Mouse (Mus musculus): ENCODE measurements around the gene Rasal3. TPM values are rescaled to one million over a fixed set of nuclear protein-coding genes. Genes with fewer than 3 reads are reported as not detected.

Rasal3 gene
- polyA plus RNA-seq, 1 experiment from 2014 or later: 1.0 TPM

- no peak overlapping the region for H3K27ac ChIP-seq
- H3K9me3 ChIP-seq: no peaks in the 10 kb centered on the region
- no peak overlapping the region for H3K4me3 ChIP-seq
- DNase-seq (ENCODE audit: low spot score): no peak
- 82% methylated on average over 8 of the region's 8 CpGs for WGBS
- no peaks in the 10 kb centered on the region for H3K4me1 ChIP-seq (replicated peaks)
- H3K27me3 ChIP-seq (ENCODE audit: insufficient read depth, poor library complexity, severe bottlenecking): peaks cover 19% of the 10 kb centered on the region
- H3K36me3 ChIP-seq: no peaks in the 10 kb centered on the region
Observed at GRCm38 (mm10) chr17:32420781-32421180, 17.4 kb upstream of the Rasal3 start.

GRCm38 (mm10) chr17:32419989-32420388 is 16.6 kb upstream of the Rasal3 start:
- H3K27me3 ChIP-seq (ENCODE audit: insufficient read depth, poor library complexity, severe bottlenecking): peaks cover 27% of the 10 kb centered on the region
- WGBS: 87% methylated on average over 2 of the region's 2 CpGs
- no peak overlapping the region for H3K4me3 ChIP-seq
- no peak overlapping the region for H3K27ac ChIP-seq
- no peaks in the 10 kb centered on the region for H3K9me3 ChIP-seq
- DNase-seq (ENCODE audit: low spot score): no peak
- no peaks in the 10 kb centered on the region for H3K4me1 ChIP-seq (replicated peaks)
- H3K36me3 ChIP-seq: no peaks in the 10 kb centered on the region

GRCm38 (mm10) chr17:32416771-32417170 is 13.4 kb upstream of the Rasal3 start:
- no peak for DNase-seq (ENCODE audit: low spot score)
- H3K27me3 ChIP-seq (ENCODE audit: insufficient read depth, poor library complexity, severe bottlenecking): peaks cover 32% of the 10 kb centered on the region
- WGBS: 88% methylated on average over 14 of the region's 14 CpGs
- no peaks in the 10 kb centered on the region for H3K9me3 ChIP-seq
- no peaks in the 10 kb centered on the region for H3K4me1 ChIP-seq (replicated peaks)
- H3K27ac ChIP-seq: no peak overlapping the region
- H3K36me3 ChIP-seq: no peaks in the 10 kb centered on the region
- no peak overlapping the region for H3K4me3 ChIP-seq

- no peaks in the 10 kb centered on the region for H3K36me3 ChIP-seq
- WGBS: 40% methylated on average over 24 of the region's 24 CpGs
- H3K27ac ChIP-seq: no peak overlapping the region
- DNase-seq (ENCODE audit: low spot score): no peak
- peaks cover 32% of the 10 kb centered on the region for H3K27me3 ChIP-seq (ENCODE audit: insufficient read depth, poor library complexity, severe bottlenecking)
- no peak overlapping the region for H3K4me3 ChIP-seq
- H3K4me1 ChIP-seq (replicated peaks): no peaks in the 10 kb centered on the region
- no peaks in the 10 kb centered on the region for H3K9me3 ChIP-seq
Observed at GRCm38 (mm10) chr17:32415417-32416020, 12.1 kb upstream of the Rasal3 start.

GRCm38 (mm10) chr17:32411898-32412297 is 8.5 kb upstream of the Rasal3 start:
- DNase-seq (ENCODE audit: low spot score): no peak
- WGBS: 89% methylated on average over 6 of the region's 6 CpGs
- H3K27me3 ChIP-seq (ENCODE audit: insufficient read depth, poor library complexity, severe bottlenecking): peaks cover 24% of the 10 kb centered on the region
- H3K4me3 ChIP-seq: no peak overlapping the region
- no peak overlapping the region for H3K27ac ChIP-seq
- H3K9me3 ChIP-seq: no peaks in the 10 kb centered on the region
- H3K4me1 ChIP-seq (replicated peaks): no peaks in the 10 kb centered on the region
- no peaks in the 10 kb centered on the region for H3K36me3 ChIP-seq

GRCm38 (mm10) chr17:32402779-32403157 is 615 bp downstream of the Rasal3 start:
- peaks cover 26% of the 10 kb centered on the region for H3K27me3 ChIP-seq (ENCODE audit: insufficient read depth, poor library complexity, severe bottlenecking)

GRCm38 (mm10) chr17:32402011-32402778 is 1.2 kb downstream of the Rasal3 start:
- Histone ChIP-seq H3K4me3 (no peak overlapping the region), H3K9me3 (no peaks in the 10 kb centered on the region), H3K27me3 (ENCODE audit: insufficient read depth, poor library complexity, severe bottlenecking) (peaks cover 31% of the 10 kb centered on the region), H3K4me1 (replicated peaks) (no peaks in the 10 kb centered on the region), H3K27ac (no peak overlapping the region), H3K36me3 (no peaks in the 10 kb centered on the region)
- DNase-seq (ENCODE audit: low spot score): no peak
- WGBS: 85% methylated on average over 9 of the region's 9 CpGs

More at GRCm38 (mm10) chr17:32402779-32403157, 615 bp downstream of the Rasal3 start:
- H3K9me3 ChIP-seq: no peaks in the 10 kb centered on the region
- H3K4me3 ChIP-seq: no peak overlapping the region
- WGBS: 73% methylated on average over 11 of the region's 11 CpGs
- H3K36me3 ChIP-seq: no peaks in the 10 kb centered on the region
- no peaks in the 10 kb centered on the region for H3K4me1 ChIP-seq (replicated peaks)
- no peak for DNase-seq (ENCODE audit: low spot score)
- no peak overlapping the region for H3K27ac ChIP-seq

- peak overlapping the region; percentile 36 for H3K4me3 ChIP-seq
Observed at GRCm38 (mm10) chr17:32396266-32396665, 7.1 kb downstream of the Rasal3 start.

GRCm38 (mm10) chr17:32393944-32394343 is 9.4 kb downstream of the Rasal3 start:
- no peak for DNase-seq (ENCODE audit: low spot score)
- Histone ChIP-seq H3K4me3 (no peak overlapping the region), H3K36me3 (no peaks in the 10 kb centered on the region), H3K27ac (no peak overlapping the region), H3K9me3 (no peaks in the 10 kb centered on the region), H3K4me1 (replicated peaks) (peaks cover 18% of the 10 kb centered on the region), H3K27me3 (ENCODE audit: insufficient read depth, poor library complexity, severe bottlenecking) (peaks cover 91% of the 10 kb centered on the region)
- 91% methylated on average over 10 of the region's 10 CpGs for WGBS

More at GRCm38 (mm10) chr17:32396266-32396665, 7.1 kb downstream of the Rasal3 start:
- H3K36me3 ChIP-seq: no peaks in the 10 kb centered on the region
- DNase-seq (ENCODE audit: low spot score): no peak
- H3K9me3 ChIP-seq: no peaks in the 10 kb centered on the region
- WGBS: 3% methylated on average over 37 of the region's 37 CpGs
- H3K4me1 ChIP-seq (replicated peaks): peaks cover 18% of the 10 kb centered on the region
- peaks cover 91% of the 10 kb centered on the region for H3K27me3 ChIP-seq (ENCODE audit: insufficient read depth, poor library complexity, severe bottlenecking)
- no peak overlapping the region for H3K27ac ChIP-seq

GRCm38 (mm10) chr17:32389101-32389659 is 14.2 kb downstream of the Rasal3 start, which contains the start of gene Wiz:
Gene Wiz (minus strand): TSS chr17:32389439.
- under 1% methylated on average over 38 of the region's 44 CpGs for WGBS
- H3K36me3 ChIP-seq: peaks cover 11% of the 10 kb centered on the region; the same call in 1 of the 2 replicates
- DNase-seq (ENCODE audit: low spot score): peak; percentile 92
- peaks cover 25% of the 10 kb centered on the region for H3K4me1 ChIP-seq (replicated peaks)
- H3K27me3 ChIP-seq (ENCODE audit: insufficient read depth, poor library complexity, severe bottlenecking): peaks cover 43% of the 10 kb centered on the region
- H3K27ac ChIP-seq: peak within 1 kb of the TSS; percentile 96
- peak within 1 kb of the TSS; percentile 84 for H3K4me3 ChIP-seq
- H3K9me3 ChIP-seq: no peaks in the 10 kb centered on the region

GRCm38 (mm10) chr17:32388370-32389100 is 14.8 kb downstream of the Rasal3 start:
- H3K4me1 ChIP-seq (replicated peaks): peaks cover 25% of the 10 kb centered on the region
- H3K27ac ChIP-seq: peak overlapping the region; percentile 96
- peaks cover 36% of the 10 kb centered on the region for H3K27me3 ChIP-seq (ENCODE audit: insufficient read depth, poor library complexity, severe bottlenecking)
- H3K9me3 ChIP-seq: no peaks in the 10 kb centered on the region
- H3K4me3 ChIP-seq: peak overlapping the region; percentile 84
- H3K36me3 ChIP-seq: peaks cover 17% of the 10 kb centered on the region
- peak; percentile 30 for DNase-seq (ENCODE audit: low spot score)
- under 1% methylated on average over 39 of the region's 39 CpGs for WGBS

GRCm38 (mm10) chr17:32387986-32388369 is 15.4 kb downstream of the Rasal3 start:
- H3K9me3 ChIP-seq: no peaks in the 10 kb centered on the region
- 0 out of 2 replicates have a peak overlapping the region, but pooled peaks have one; percentile 96 for H3K27ac ChIP-seq
- H3K36me3 ChIP-seq: peaks cover 23% of the 10 kb centered on the region
- peaks cover 31% of the 10 kb centered on the region for H3K27me3 ChIP-seq (ENCODE audit: insufficient read depth, poor library complexity, severe bottlenecking)
- 40% methylated on average over 7 of the region's 7 CpGs for WGBS
- DNase-seq (ENCODE audit: low spot score): no peak
- peak overlapping the region; percentile 84 for H3K4me3 ChIP-seq
- H3K4me1 ChIP-seq (replicated peaks): peaks cover 25% of the 10 kb centered on the region
